Comparison of ENCODE assay signal across 21 mouse cellular contexts in the genomic region with DNA sequence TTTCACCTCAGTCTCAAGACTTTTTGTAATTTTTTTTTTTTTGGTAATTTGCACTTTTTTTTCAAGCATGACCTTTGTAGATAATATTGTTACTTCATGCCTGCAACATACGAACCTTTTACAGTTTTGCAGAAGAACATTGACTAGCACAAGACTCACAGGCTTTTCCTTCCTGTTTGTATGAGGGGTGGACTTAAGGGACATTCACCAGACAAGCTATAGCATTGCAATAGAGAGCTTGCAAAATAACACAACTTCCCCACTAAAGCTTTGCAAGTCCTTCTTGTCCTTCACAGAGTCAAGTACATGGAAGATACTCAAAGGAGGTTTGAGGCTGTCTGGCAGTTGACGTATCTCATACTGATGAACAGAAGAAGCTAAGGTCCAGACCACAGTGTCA. TPM values are rescaled to one million over a fixed set of nuclear protein-coding genes. Genes with fewer than 3 reads are reported as not detected.
DNase-seq lines count a peak whose midpoint lies in the region; ATAC-seq lines count a peak whose summit lies in the region.
"Had no signal": no experiment of that assay in that cellular context is flagged by ENCODE, and none has a peak within 500 bp of the region (broad histone marks: within the 10 kb centered on the region; RNA-seq: fewer than 3 reads in every experiment).

No protein-coding gene starts in this region.

- H3K36me3 ChIP-seq in liver, embryonic 16.5 days (ENCODE audit: control insufficient read depth, insufficient read depth): no peaks in the 10 kb centered on the region
- no peaks in the 10 kb centered on the region for H3K36me3 ChIP-seq in liver, embryonic 12.5 days
- H3K36me3 ChIP-seq in forebrain, embryonic 16.5 days (ENCODE audit: control insufficient read depth, insufficient read depth): no peaks in the 10 kb centered on the region
- no peaks in the 10 kb centered on the region for H3K36me3 ChIP-seq in forebrain, embryonic 12.5 days (replicated peaks)
- H3K36me3 ChIP-seq: embryonic facial prominence, embryonic 12.5 days; heart, embryonic 15.5 days; hindbrain, embryonic 13.5 days had no signal

- no peak overlapping the region for H3K27ac ChIP-seq in liver, embryonic 16.5 days (ENCODE audit: low read length)
- H3K27ac ChIP-seq in liver, embryonic 12.5 days: no peak overlapping the region
- H3K27ac ChIP-seq in forebrain, embryonic 16.5 days (ENCODE audit: low read length): no peak overlapping the region
- no peak overlapping the region for H3K27ac ChIP-seq in forebrain, embryonic 12.5 days
- H3K27ac ChIP-seq: embryonic facial prominence, embryonic 12.5 days; heart, embryonic 15.5 days; hindbrain, embryonic 13.5 days; hindbrain, postnatal 0 days had no signal

- no peaks in the 10 kb centered on the region for H3K9me3 ChIP-seq in liver, embryonic 16.5 days (replicated peaks; ENCODE audit: control insufficient read depth, low read length)
- H3K9me3 ChIP-seq in liver, embryonic 12.5 days (replicated peaks): no peaks in the 10 kb centered on the region
- H3K9me3 ChIP-seq in forebrain, embryonic 16.5 days (ENCODE audit: control insufficient read depth, low read length): no peaks in the 10 kb centered on the region
- no peaks in the 10 kb centered on the region for H3K9me3 ChIP-seq in forebrain, embryonic 12.5 days
- H3K9me3 ChIP-seq: embryonic facial prominence, embryonic 12.5 days; heart, embryonic 15.5 days; hindbrain, embryonic 13.5 days had no signal

- no peak overlapping the region for H3K4me3 ChIP-seq in liver, embryonic 16.5 days (ENCODE audit: low read depth, low read length)
- H3K4me3 ChIP-seq in liver, embryonic 12.5 days: no peak overlapping the region
- no peak overlapping the region for H3K4me3 ChIP-seq in forebrain, embryonic 16.5 days (replicated peaks; ENCODE audit: low read length)
- no peak overlapping the region for H3K4me3 ChIP-seq in forebrain, embryonic 12.5 days (replicated peaks)
- H3K4me3 ChIP-seq: embryonic facial prominence, embryonic 12.5 days; heart, embryonic 15.5 days; hindbrain, embryonic 13.5 days had no signal

- no peak overlapping the region for H3K4me2 ChIP-seq in liver, embryonic 16.5 days (ENCODE audit: low read depth, low read length)
- no peak overlapping the region for H3K4me2 ChIP-seq in liver, embryonic 12.5 days
- H3K4me2 ChIP-seq in forebrain, embryonic 16.5 days (ENCODE audit: low read length): no peak overlapping the region
- no peak overlapping the region for H3K4me2 ChIP-seq in forebrain, embryonic 12.5 days
- H3K4me2 ChIP-seq: embryonic facial prominence, embryonic 12.5 days; heart, embryonic 11.5 days; heart, embryonic 15.5 days; hindbrain, embryonic 13.5 days had no signal

- DNase-seq in lung, postnatal 36 days: peak; percentile 28
- DNase-seq in lung, adult 18-20 months: no peak
- DNase-seq: adrenal gland, adult 2 months; adrenal gland, postnatal 25 days; cerebellum, adult 11 months; cerebellum, adult 8-10 months; cerebellum, postnatal 25 days; forebrain, postnatal 0 days; gastrocnemius, postnatal 25 days; heart, adult 18-20 months; heart, postnatal 14 days had no signal

- no peaks in the 10 kb centered on the region for H3K27me3 ChIP-seq in liver, embryonic 16.5 days (ENCODE audit: control insufficient read depth, insufficient read depth, low read depth, low read length)
- H3K27me3 ChIP-seq in liver, embryonic 12.5 days (replicated peaks): no peaks in the 10 kb centered on the region
- no peaks in the 10 kb centered on the region for H3K27me3 ChIP-seq in forebrain, embryonic 16.5 days (replicated peaks; ENCODE audit: control insufficient read depth, insufficient read depth, low read length)
- no peaks in the 10 kb centered on the region for H3K27me3 ChIP-seq in forebrain, embryonic 12.5 days
- H3K27me3 ChIP-seq: embryonic facial prominence, embryonic 12.5 days; heart, embryonic 15.5 days; hindbrain, embryonic 13.5 days had no signal

- peak; percentile 13; the same call in 1 of the 2 replicates for ATAC-seq in liver, embryonic 16.5 days (ENCODE audit: low read depth)
- no peak for ATAC-seq in liver, embryonic 12.5 days
- peak; percentile 65 for ATAC-seq in megakaryocyte, adult 5-6 weeks (ENCODE audit: poor library complexity, severe bottlenecking)
- ATAC-seq in forebrain, embryonic 16.5 days: no peak
- no peak for ATAC-seq in forebrain, embryonic 12.5 days (ENCODE audit: low FRiP score)
- ATAC-seq: forebrain, postnatal 0 days; hindbrain, postnatal 0 days had no signal

- WGBS in liver, embryonic 16.5 days (ENCODE audit: insufficient replicate concordance): 38% methylated on average over 2 of the region's 2 CpGs
- WGBS in liver, embryonic 12.5 days (ENCODE audit: insufficient replicate concordance): 48% methylated on average over 2 of the region's 2 CpGs
- 89% methylated on average over 2 of the region's 2 CpGs for WGBS in forebrain, embryonic 16.5 days
- WGBS in forebrain, embryonic 12.5 days: 81% methylated on average over 2 of the region's 2 CpGs

- H3K9ac ChIP-seq in liver, embryonic 16.5 days (ENCODE audit: low read depth, low read length): no peak overlapping the region
- no peak overlapping the region for H3K9ac ChIP-seq in liver, embryonic 12.5 days
- no peak overlapping the region for H3K9ac ChIP-seq in forebrain, embryonic 16.5 days (replicated peaks; ENCODE audit: low read depth, low read length)
- H3K9ac ChIP-seq in forebrain, embryonic 12.5 days: no peak overlapping the region
- H3K9ac ChIP-seq: embryonic facial prominence, embryonic 12.5 days; forebrain, postnatal 0 days; heart, embryonic 15.5 days; hindbrain, embryonic 13.5 days had no signal

- H3K4me1 ChIP-seq in liver, embryonic 16.5 days (ENCODE audit: control insufficient read depth, low read depth, low read length): no peaks in the 10 kb centered on the region
- no peaks in the 10 kb centered on the region for H3K4me1 ChIP-seq in liver, embryonic 12.5 days
- H3K4me1 ChIP-seq in forebrain, embryonic 16.5 days (replicated peaks; ENCODE audit: control insufficient read depth, insufficient read depth, low read length): no peaks in the 10 kb centered on the region; the same call in 1 of the 2 replicates
- no peaks in the 10 kb centered on the region for H3K4me1 ChIP-seq in forebrain, embryonic 12.5 days
- H3K4me1 ChIP-seq: embryonic facial prominence, embryonic 12.5 days; heart, embryonic 15.5 days had no signal

RNA-seq across cellular contexts. Expression of gene Camk1d, which starts 58.1 kb away (rescaled TPM):
- 0.99 and 1.3 TPM in 2 replicates for polyA plus RNA-seq in liver, embryonic 16.5 days (2015; fragmentation: Nextera tagmentation; extraction: Ambion mirVana)
- 1.3 and 1.5 TPM in 2 replicates for polyA plus RNA-seq in liver, embryonic 12.5 days (2016; fragmentation: Nextera tagmentation; extraction: Ambion mirVana)
- total RNA-seq in megakaryocyte, adult 5-6 weeks (2015): 56.3 and 62.1 TPM in 2 replicates
- total RNA-seq in megakaryocyte, adult 5-6 weeks (2017): 31.3 and 45.6 TPM in 2 replicates
- polyA plus RNA-seq in forebrain, embryonic 16.5 days (2015; fragmentation: Nextera tagmentation; extraction: Ambion mirVana): 8.1 and 10.6 TPM in 2 replicates
- 2.7 and 2.9 TPM in 2 replicates for polyA plus RNA-seq in forebrain, embryonic 12.5 days (2016; fragmentation: Nextera tagmentation; extraction: Ambion mirVana)

Comparison
In these comparisons a context has a peak if more than half of its experiments do, and no peak if none do; other contexts are left out.
1. ATAC-seq: peak in liver, embryonic 16.5 days (single experiment) and megakaryocyte, adult 5-6 weeks (single experiment); none in liver, embryonic 12.5 days (single experiment), forebrain, embryonic 16.5 days (single experiment) and forebrain, embryonic 12.5 days (single experiment).